Mouse (Mus musculus): ENCODE measurements around the gene Gm5269.

DNA sequence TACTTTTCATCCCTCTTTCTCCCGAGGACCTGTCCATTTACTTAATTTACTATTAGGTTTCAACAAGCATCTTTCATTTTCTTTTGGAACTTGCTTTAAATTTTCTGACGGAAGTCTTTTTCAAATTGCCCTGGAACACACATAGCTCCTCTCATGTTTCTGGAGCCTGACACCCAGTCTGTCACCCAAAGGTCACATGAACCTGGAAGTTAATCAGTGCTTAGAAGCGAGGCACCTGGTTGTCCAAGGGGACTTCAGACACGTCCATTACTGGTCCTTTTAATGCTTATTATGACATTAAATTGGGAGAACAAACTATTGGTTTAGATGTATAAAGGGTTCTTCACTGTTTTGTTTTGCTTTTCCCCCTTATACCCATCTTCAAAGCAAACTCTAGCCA lies 33.2 kb upstream of the Gm5269 start:
- TF ChIP-seq CTCF (IDR thresholded peaks at IDR 0.05; ENCODE audit: low read depth, low read length): no peak
- no peak for TF ChIP-seq POLR2A (IDR thresholded peaks at IDR 0.05; ENCODE audit: extremely low read depth, insufficient read depth, low read length)

All from liver, adult 2 months (tissue).